Mouse (Mus musculus) E14TG2a.4 (cell line): ENCODE results near the gene Bcat2.

ENCODE experiments used
- CTCF ChIP-seq: conservative IDR thresholded peaks from 2 replicates; pipeline ENCODE4 v1.5.1; 2014; ENCODE audit warnings: low read length
- NANOG ChIP-seq: IDR thresholded peaks from 2 replicates; pipeline ENCODE4 v1.6.1; 2014; ENCODE audit warnings: borderline replicate concordance, low read length, mixed read lengths
- POU5F1 ChIP-seq: IDR thresholded peaks from 2 replicates; pipeline ENCODE4 v1.6.1; 2014; ENCODE audit warnings: low read length, borderline replicate concordance

DNA sequence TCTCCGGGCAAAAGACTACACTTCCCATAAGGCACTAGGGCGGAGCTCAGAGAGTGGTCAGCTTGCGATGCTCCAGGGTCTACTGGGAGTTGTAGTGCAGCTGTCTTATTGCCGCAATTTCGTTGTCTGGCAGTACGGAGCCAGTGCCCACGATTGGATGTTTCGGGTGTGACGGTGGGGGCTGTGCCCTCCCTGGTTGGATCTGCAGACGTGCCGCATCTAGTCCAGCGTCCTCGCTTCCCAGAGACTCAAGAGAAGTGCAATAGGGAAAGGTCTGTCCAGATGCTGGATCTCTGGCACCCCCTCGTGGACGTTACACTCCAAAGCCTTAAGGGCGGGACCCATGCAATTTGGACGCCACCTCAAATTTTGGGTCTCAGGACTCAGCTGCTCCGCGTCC is 19.2 kb downstream of the Bcat2 start:
- TF ChIP-seq CTCF (peak; percentile 79), POU5F1 (no peak), NANOG (no peak)
